Mouse (Mus musculus): ENCODE data around the gene Glis1. TPM values are rescaled to one million over a fixed set of nuclear protein-coding genes. Genes with fewer than 3 reads are reported as not detected.
A peak's percentile ranks its signal among the peaks of the same experiment; 100 is the strongest.

Glis1 gene
- polyA plus RNA-seq, 1 experiment from 2014 or later: 2.2 TPM

DNA sequence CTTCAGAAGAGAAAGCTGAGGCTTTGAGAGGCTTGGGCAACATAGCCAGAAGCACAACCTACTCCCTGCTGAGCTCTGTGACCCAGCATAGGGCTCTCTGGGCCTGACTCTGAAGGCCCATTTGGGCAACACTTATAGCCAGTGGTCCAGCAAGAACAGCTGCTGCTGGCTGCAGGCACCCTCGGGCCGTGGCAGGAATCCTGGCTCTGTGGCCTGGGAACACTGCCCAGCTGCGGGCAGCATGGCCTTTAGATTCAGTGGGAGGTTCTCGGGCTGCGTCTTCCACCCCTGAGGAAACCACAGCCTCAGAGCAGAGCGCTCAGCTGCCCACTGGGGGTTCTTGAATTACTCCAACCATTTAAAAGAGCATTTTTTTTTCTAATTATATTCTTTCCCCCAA is 189.5 kb downstream of the Glis1 start:
- H3K4me3 ChIP-seq: no peak overlapping the region
- peaks cover 34% of the 10 kb centered on the region for H3K4me1 ChIP-seq
- 88% methylated on average over 6 of the region's 6 CpGs for WGBS
- H3K9me3 ChIP-seq (replicated peaks): no peaks in the 10 kb centered on the region
- no peaks in the 10 kb centered on the region; the same call in 1 of the 2 replicates for H3K27me3 ChIP-seq (ENCODE audit: low read depth, poor library complexity, severe bottlenecking)
- H3K36me3 ChIP-seq: no peaks in the 10 kb centered on the region
- no peak for DNase-seq (ENCODE audit: low spot score)
- peak overlapping the region; percentile 59 for H3K27ac ChIP-seq (replicated peaks)

- H3K27ac ChIP-seq (replicated peaks): peak overlapping the region; percentile 59
Measured at GRCm38 (mm10) chr4:107624951-107625350, 190.6 kb downstream of the Glis1 start.

GRCm38 (mm10) chr4:107628226-107628625 is 193.8 kb downstream of the Glis1 start:
- WGBS: 80% methylated on average over 4 of the region's 4 CpGs
- peak overlapping the region; percentile 61 for H3K27ac ChIP-seq (replicated peaks)
- H3K4me3 ChIP-seq: no peak overlapping the region

More at GRCm38 (mm10) chr4:107624951-107625350, 190.6 kb downstream of the Glis1 start:
- H3K9me3 ChIP-seq (replicated peaks): no peaks in the 10 kb centered on the region
- no peaks in the 10 kb centered on the region for H3K36me3 ChIP-seq
- DNase-seq (ENCODE audit: low spot score): no peak
- WGBS: 73% methylated on average over 5 of the region's 5 CpGs
- H3K27me3 ChIP-seq (ENCODE audit: low read depth, poor library complexity, severe bottlenecking): peaks cover 3% of the 10 kb centered on the region; the same call in 1 of the 2 replicates
- no peak overlapping the region for H3K4me3 ChIP-seq
- H3K4me1 ChIP-seq: peaks cover 35% of the 10 kb centered on the region

DNA sequence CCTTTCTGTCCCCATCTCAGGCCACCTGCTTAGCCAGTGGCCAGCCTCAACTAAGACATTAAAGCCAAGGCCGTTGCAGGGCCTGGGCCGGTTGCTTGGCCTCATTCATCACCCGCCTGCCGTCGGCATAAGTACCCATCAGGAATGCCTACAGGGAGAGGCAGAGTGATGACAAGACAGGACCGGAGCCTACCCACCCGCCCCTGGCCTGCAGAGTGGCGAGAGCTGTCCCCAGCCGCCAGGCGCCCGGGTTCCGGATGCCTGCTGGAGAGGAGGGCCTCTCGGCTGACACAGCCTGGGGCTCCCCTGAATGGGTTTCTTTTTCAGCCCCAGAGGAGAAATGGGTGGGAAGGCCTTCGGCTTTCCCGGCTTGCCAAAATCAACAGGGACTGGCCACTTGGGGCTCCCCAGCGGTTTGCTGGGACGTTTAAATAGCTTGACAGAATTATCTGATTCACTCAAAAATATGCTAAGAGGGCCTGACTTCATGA is 194.6 kb downstream of the Glis1 start:
- 0 out of 2 replicates have a peak, but pooled peaks cover 3% of the 10 kb centered on the region for H3K27me3 ChIP-seq (ENCODE audit: low read depth, poor library complexity, severe bottlenecking)
- H3K4me1 ChIP-seq: peaks cover 28% of the 10 kb centered on the region
- no peaks in the 10 kb centered on the region for H3K36me3 ChIP-seq
- H3K27ac ChIP-seq (replicated peaks): no peak overlapping the region
- 85% methylated on average over 17 of the region's 17 CpGs for WGBS
- H3K4me3 ChIP-seq: no peak overlapping the region
- H3K9me3 ChIP-seq (replicated peaks): no peaks in the 10 kb centered on the region
- no peak for DNase-seq (ENCODE audit: low spot score)

More at GRCm38 (mm10) chr4:107628226-107628625, 193.8 kb downstream of the Glis1 start:
- no peaks in the 10 kb centered on the region for H3K36me3 ChIP-seq
- DNase-seq (ENCODE audit: low spot score): no peak
- no peaks in the 10 kb centered on the region for H3K9me3 ChIP-seq (replicated peaks)
- H3K27me3 ChIP-seq (ENCODE audit: low read depth, poor library complexity, severe bottlenecking): 0 out of 2 replicates have a peak, but pooled peaks cover 3% of the 10 kb centered on the region
- peaks cover 28% of the 10 kb centered on the region for H3K4me1 ChIP-seq

DNA sequence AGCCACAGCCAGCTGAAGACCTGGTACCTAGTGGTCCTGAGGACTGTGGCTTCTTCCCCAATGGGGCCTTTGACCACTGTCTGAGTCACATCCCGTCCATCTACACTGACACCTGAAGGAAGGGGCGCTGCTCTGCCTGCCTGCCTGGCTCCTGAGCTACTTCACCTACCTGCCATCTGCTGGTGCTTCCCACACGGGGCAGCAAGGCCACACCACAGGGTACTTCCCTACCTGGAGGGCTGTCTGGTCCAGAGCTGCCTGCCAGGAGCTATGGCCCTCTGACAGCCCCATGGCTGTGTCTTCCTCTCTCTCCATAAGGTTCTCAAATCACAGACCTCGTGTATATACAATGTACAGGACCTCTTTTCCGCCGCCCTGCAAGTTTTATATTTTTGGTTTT is 200.2 kb downstream of the Glis1 start:
- 82% methylated on average over 6 of the region's 6 CpGs for WGBS
- Histone ChIP-seq H3K4me3 (no peak overlapping the region), H3K36me3 (no peaks in the 10 kb centered on the region), H3K9me3 (replicated peaks) (no peaks in the 10 kb centered on the region), H3K27ac (replicated peaks) (no peak overlapping the region), H3K4me1 (0 out of 2 replicates have a peak, but pooled peaks cover 2% of the 10 kb centered on the region), H3K27me3 (ENCODE audit: low read depth, poor library complexity, severe bottlenecking) (no peaks in the 10 kb centered on the region)
- no peak for DNase-seq (ENCODE audit: low spot score)

- WGBS: 78% methylated on average over 6 of the region's 6 CpGs
- no peaks in the 10 kb centered on the region for H3K36me3 ChIP-seq
- H3K9me3 ChIP-seq (replicated peaks): no peaks in the 10 kb centered on the region
- DNase-seq (ENCODE audit: low spot score): no peak
- H3K4me1 ChIP-seq: 0 out of 2 replicates have a peak, but pooled peaks cover 3% of the 10 kb centered on the region
- no peaks in the 10 kb centered on the region for H3K27me3 ChIP-seq (ENCODE audit: low read depth, poor library complexity, severe bottlenecking)
- H3K27ac ChIP-seq (replicated peaks): no peak overlapping the region
- H3K4me3 ChIP-seq: no peak overlapping the region
Measured at GRCm38 (mm10) chr4:107636099-107636498, 201.7 kb downstream of the Glis1 start.

DNA sequence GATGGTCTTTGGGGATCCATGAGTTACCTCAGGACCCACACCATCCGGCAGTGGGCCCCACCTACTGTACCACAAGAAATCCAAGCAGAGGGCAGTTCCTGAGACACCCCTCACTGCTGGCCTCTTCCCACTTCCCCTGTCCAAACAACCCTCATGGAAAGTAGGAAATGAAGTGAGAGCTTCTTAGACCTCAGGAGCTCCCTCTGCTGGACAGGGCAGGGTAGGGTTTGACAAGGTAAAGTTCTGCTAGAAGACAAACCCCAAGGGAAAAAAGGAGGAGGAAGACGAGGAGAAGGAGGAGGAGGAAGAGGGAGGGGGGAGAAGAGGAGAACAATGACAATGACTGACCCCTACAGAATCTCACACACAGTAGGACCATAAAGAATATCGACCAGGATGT is 203.3 kb downstream of the Glis1 start:
- H3K36me3 ChIP-seq: no peaks in the 10 kb centered on the region
- no peaks in the 10 kb centered on the region for H3K9me3 ChIP-seq (replicated peaks)
- H3K27me3 ChIP-seq (ENCODE audit: low read depth, poor library complexity, severe bottlenecking): no peaks in the 10 kb centered on the region
- no peak for DNase-seq (ENCODE audit: low spot score)
- no peak overlapping the region for H3K27ac ChIP-seq (replicated peaks)
- H3K4me1 ChIP-seq: 0 out of 2 replicates have a peak, but pooled peaks cover 8% of the 10 kb centered on the region
- 65% methylated on average over 3 of the region's 3 CpGs for WGBS
- H3K4me3 ChIP-seq: no peak overlapping the region

GRCm38 (mm10) chr4:107638303-107638702 is 203.9 kb downstream of the Glis1 start:
- WGBS: 87% methylated on average over 10 of the region's 10 CpGs

DNA sequence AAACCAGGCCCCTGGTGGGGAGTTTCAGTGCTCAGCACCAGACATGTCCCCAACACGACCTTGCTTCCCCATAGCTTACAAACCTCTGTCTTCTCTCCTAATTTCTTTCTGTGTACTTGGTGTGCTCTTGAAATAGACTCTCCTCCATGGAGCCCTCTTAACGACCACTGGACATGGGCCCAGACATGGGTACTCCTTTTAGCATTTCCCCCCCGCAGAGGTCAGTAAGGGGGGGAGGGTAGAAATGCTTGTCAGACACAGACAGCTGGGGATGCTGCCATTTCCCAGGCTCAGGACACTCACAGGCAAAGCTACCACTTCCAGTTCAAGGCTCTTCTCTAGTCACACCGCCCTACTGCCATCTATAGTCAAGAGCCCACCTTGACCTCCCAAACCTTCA is 207.2 kb downstream of the Glis1 start:
- H3K4me1 ChIP-seq: peaks cover 13% of the 10 kb centered on the region
- WGBS: 76% methylated on average over 4 of the region's 4 CpGs
- H3K27me3 ChIP-seq (ENCODE audit: low read depth, poor library complexity, severe bottlenecking): no peaks in the 10 kb centered on the region
- H3K27ac ChIP-seq (replicated peaks): no peak overlapping the region
- no peak overlapping the region for H3K4me3 ChIP-seq
- H3K9me3 ChIP-seq (replicated peaks): no peaks in the 10 kb centered on the region
- no peaks in the 10 kb centered on the region for H3K36me3 ChIP-seq
- DNase-seq (ENCODE audit: low spot score): no peak

More at GRCm38 (mm10) chr4:107638303-107638702, 203.9 kb downstream of the Glis1 start:
- H3K27me3 ChIP-seq (ENCODE audit: low read depth, poor library complexity, severe bottlenecking): no peaks in the 10 kb centered on the region
- no peak for DNase-seq (ENCODE audit: low spot score)
- no peaks in the 10 kb centered on the region for H3K36me3 ChIP-seq
- H3K4me1 ChIP-seq: peaks cover 13% of the 10 kb centered on the region
- no peak overlapping the region for H3K27ac ChIP-seq (replicated peaks)
- H3K4me3 ChIP-seq: no peak overlapping the region
- no peaks in the 10 kb centered on the region for H3K9me3 ChIP-seq (replicated peaks)

- H3K9me3 ChIP-seq (replicated peaks): no peaks in the 10 kb centered on the region
- no peak for DNase-seq (ENCODE audit: low spot score)
- 87% methylated on average over 5 of the region's 5 CpGs for WGBS
- no peak overlapping the region for H3K4me3 ChIP-seq
- H3K27ac ChIP-seq (replicated peaks): no peak overlapping the region; the same call in 1 of the 2 replicates
- peaks cover 24% of the 10 kb centered on the region for H3K27me3 ChIP-seq (ENCODE audit: low read depth, poor library complexity, severe bottlenecking)
- H3K36me3 ChIP-seq: no peaks in the 10 kb centered on the region
- H3K4me1 ChIP-seq: peaks cover 32% of the 10 kb centered on the region
Measured at GRCm38 (mm10) chr4:107648959-107649485, 214.6 kb downstream of the Glis1 start.

DNA sequence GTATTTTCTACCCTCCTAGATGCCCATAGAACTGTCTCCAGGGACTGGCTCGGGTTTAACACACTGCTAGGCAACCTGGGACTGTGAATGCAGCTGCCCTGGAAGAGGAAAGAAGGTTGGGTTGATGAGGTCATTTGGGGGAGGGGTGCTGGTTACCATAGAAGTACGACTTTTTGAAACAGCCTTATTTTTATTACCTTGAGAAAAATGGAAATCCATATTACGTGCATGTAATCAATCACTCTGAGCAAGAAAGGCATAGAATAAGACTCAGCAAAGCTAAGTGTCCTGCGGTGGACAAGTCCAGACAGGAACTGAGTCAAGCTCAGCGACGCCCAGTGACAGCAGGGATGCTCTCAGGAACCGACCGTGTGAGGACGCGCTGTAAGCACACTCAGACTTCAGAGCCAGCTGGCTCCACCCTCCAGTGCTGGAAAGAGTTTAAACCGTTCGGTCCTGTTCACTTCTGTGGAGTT is 216.7 kb downstream of the Glis1 start:
- peaks cover 32% of the 10 kb centered on the region for H3K4me1 ChIP-seq
- H3K36me3 ChIP-seq: no peaks in the 10 kb centered on the region
- no peaks in the 10 kb centered on the region for H3K9me3 ChIP-seq (replicated peaks)
- peak; percentile 23 for DNase-seq (ENCODE audit: low spot score)
- peaks cover 29% of the 10 kb centered on the region for H3K27me3 ChIP-seq (ENCODE audit: low read depth, poor library complexity, severe bottlenecking)
- H3K4me3 ChIP-seq: no peak overlapping the region
- WGBS: 35% methylated on average over 12 of the region's 12 CpGs
- H3K27ac ChIP-seq (replicated peaks): 0 out of 2 replicates have a peak overlapping the region, but pooled peaks have one; percentile 24

DNA sequence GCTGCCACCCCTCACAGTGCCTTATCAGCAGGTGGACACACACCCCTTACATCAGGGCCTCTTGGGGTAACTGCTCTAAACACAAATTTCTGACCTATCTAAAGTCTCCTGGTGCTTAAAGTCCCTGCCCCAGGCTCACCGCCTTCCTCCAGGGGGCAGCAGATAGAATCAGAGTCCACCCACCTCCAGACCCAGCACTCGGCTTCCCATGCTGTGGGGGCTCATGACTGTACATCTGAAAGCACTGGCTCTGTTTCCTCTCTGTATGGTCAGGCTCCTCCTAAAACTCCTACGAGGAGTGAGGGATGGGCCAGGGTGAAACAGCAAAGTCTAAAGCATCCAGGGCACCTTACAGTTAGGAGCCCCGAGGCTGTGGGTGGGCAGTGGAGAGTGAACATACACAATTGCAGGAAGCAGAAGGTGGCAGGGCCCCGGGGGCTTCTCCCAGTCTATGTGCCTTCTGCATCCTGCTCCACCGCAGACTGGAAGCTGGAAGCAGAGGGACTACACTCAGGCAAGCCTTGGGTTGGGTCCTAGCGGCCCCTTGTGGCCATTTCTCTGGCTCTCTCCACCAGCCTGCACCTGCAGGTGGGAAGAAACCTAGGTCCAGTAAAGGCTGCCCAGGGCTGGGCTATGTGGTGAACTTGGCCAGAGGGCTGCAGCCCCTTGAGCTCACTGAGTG is 218.3 kb downstream of the Glis1 start:
- Histone ChIP-seq H3K4me1 (peaks cover 32% of the 10 kb centered on the region), H3K4me3 (peak overlapping the region; percentile 1; the same call in 1 of the 2 replicates), H3K36me3 (no peaks in the 10 kb centered on the region), H3K27me3 (ENCODE audit: low read depth, poor library complexity, severe bottlenecking) (peaks cover 29% of the 10 kb centered on the region), H3K27ac (replicated peaks) (peak overlapping the region; percentile 39; the same call in 1 of the 2 replicates), H3K9me3 (replicated peaks) (no peaks in the 10 kb centered on the region)
- DNase-seq (ENCODE audit: low spot score): peak; percentile 83
- WGBS: 12% methylated on average over 7 of the region's 7 CpGs

- no peaks in the 10 kb centered on the region for H3K36me3 ChIP-seq
- 73% methylated on average over 5 of the region's 5 CpGs for WGBS
Measured at GRCm38 (mm10) chr4:107653280-107653643, 218.9 kb downstream of the Glis1 start.

More at GRCm38 (mm10) chr4:107653280-107653643, 218.9 kb downstream of the Glis1 start:
- no peak for DNase-seq (ENCODE audit: low spot score)
- Histone ChIP-seq H3K27ac (replicated peaks) (0 out of 2 replicates have a peak overlapping the region, but pooled peaks have one; percentile 39), H3K9me3 (replicated peaks) (no peaks in the 10 kb centered on the region), H3K4me1 (peaks cover 32% of the 10 kb centered on the region), H3K27me3 (ENCODE audit: low read depth, poor library complexity, severe bottlenecking) (peaks cover 29% of the 10 kb centered on the region), H3K4me3 (no peak overlapping the region)
